Mouse (Mus musculus) spleen, postnatal 36 days (tissue): Measurements from ENCODE around the gene Mmrn2.

Experiments used
- DNase-seq, 2 experiments: peaks; one replicate each; pipeline ENCODE4 v3.0.0; 2022; ENCODE audit warnings: low spot score in 2 of 2, mixed read lengths in 1 of 2

Mmrn2 gene

DNA sequence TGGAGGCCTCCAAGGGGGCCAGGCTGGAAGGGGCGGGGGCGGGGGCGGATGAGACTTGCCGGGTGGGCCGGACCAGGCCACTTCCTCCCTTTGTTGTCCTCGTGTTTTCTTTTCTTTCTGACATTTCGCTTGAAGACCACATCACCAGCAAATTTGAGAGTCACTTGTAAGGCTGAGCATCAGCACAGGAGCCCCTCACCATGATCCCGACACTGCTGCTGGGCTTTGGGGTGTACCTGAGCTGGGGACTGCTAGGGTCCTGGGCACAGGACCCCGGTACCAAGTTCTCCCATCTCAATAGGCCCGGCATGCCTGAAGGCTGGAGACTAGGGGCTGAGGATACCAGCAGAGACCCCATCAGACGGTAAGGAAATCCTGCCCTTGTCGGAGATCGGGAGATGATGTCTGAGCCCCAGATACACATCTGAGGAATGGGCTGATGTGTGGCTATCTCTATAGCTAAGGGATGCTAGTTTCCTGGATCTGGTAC lies at the start of gene Mmrn2:
Mmrn2 (plus strand) TSS at position 51 of the 490 bp plus-strand sequence.
- no peak for DNase-seq

- DNase-seq = no peak
These were observed 48.7 kb upstream of the Mmrn2 start for GRCm38 (mm10) chr14:34326606-34327005.

DNA sequence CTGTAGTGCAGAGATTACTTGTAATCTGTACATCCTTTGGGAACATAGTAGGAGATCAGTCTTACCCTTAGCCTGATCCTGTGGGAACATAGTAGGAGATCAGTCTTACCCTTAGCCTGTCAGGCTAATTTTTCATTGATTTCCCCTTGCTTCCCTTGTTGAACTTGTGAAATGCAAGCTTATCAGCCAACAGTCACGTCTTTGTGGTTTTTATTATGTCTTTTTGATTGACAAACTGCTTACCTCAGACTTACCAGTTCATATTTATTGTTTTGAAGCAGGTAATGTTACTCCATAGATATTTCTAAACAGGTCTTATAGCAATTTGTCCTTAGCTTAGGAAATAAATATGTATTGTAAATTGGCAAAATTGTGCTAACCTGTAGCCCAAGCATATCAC lies 47.6 kb upstream of the Mmrn2 start:
- DNase-seq = no peak

GRCm38 (mm10) chr14:34330657-34331158 lies 44.6 kb upstream of the Mmrn2 start:
- DNase-seq = no peak

DNA sequence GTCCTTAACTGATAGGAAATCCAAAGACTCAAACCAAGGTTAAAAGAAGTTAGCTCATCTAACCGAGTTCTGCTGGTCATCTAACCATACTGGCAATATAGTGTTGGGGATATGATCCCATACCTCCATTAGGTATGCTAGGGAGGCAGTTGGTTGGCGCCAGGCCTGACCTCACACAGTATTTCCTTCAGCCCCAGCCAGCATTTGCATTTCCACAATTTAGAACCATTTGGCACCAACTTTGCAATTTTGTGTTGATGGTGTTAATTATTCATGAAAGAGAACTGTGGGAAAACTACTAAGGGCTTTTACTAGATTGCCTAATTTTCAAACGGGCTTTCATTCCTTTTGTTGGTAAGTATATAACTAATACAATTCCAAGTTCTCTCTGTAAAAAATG lies 43.4 kb upstream of the Mmrn2 start:
- no peak for DNase-seq

- no peak for DNase-seq
These were observed 42.8 kb upstream of the Mmrn2 start for GRCm38 (mm10) chr14:34332476-34332875.

DNA sequence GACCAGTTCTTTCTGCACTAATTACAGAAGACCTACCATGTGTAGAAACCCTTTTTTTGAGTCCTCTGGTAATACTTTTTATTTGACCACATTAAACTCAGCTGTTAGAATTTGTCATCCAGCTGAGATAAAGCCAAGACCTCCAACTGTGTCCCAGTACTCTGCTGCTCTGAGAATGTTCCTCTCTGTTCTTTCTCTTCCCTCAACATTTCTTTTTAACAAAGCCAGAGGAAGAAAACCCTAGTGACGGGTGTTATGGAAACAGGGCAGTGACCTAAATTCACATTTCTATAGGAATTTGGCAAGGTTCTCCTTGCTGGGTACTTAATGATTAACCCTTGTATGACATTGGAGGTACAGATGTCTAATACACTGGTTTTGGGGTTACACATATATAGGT lies 35.8 kb upstream of the Mmrn2 start:
- DNase-seq = no peak

DNA sequence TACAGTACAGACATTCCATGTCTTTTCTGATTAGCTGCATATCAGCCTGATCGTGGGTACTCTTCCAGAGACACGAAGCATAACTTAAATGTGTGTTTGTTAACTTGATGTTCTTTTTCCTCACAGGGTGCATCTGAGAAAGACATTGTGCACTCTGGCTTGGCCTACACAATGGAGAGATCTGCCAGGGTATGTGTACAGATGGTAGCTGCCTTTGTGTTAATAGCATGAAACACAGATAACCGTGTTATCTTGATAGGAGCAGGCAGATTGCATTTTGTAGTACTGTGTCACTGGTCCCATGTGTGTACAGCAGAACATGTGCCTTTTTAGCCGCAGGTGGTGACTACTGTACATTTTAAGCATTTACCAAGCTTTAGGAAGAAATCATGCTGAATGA lies 33.3 kb upstream of the Mmrn2 start:
- DNase-seq = no peak

DNA sequence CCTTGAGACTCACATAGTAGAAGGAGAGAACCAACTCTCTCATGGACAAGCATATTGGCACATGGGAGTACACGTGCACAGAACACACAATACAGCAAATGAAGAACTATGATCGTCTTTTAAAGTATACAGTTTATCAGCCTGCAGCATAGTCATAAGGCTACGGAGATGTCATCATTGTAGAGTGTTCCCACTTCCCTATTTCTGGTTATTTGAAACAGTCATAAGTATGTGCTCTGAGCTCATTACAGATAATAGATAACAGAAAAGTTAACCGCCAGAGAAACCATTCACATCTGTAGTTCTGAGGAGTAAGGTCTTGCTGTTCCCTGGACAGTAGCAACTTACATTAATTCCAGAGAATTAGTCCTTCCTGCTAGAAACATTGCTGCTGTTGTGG lies 32.2 kb upstream of the Mmrn2 start:
- no peak for DNase-seq

GRCm38 (mm10) chr14:34344361-34344760 lies 30.9 kb upstream of the Mmrn2 start:
- no peak for DNase-seq

GRCm38 (mm10) chr14:34345771-34346566 lies 29.3 kb upstream of the Mmrn2 start:
- DNase-seq = no peak

DNA sequence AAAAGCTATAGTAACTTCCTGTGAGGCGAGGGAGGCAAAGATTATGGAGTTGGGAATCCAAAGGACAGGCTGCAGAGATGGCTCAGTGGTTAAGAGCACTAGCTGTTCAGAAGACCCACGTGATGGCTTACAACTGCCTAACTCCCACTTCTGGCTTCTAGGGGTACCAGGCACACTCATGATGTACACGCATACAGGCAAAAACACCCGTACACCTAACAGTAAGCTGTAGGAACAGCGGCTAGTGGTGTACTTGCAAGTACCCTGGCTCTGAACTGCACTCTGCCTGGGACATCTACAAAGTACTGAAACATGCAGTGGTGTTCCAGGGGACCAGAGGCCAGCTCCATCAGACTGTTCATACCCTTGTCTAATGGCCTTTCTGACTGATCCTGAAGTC lies 28.2 kb upstream of the Mmrn2 start:
- DNase-seq = no peak

GRCm38 (mm10) chr14:34348301-34348700 lies 27.0 kb upstream of the Mmrn2 start:
- no peak for DNase-seq

GRCm38 (mm10) chr14:34349007-34349406 lies 26.3 kb upstream of the Mmrn2 start:
- no peak for DNase-seq

- no peak for DNase-seq
These were observed 23.6 kb upstream of the Mmrn2 start for GRCm38 (mm10) chr14:34351660-34352059.

DNA sequence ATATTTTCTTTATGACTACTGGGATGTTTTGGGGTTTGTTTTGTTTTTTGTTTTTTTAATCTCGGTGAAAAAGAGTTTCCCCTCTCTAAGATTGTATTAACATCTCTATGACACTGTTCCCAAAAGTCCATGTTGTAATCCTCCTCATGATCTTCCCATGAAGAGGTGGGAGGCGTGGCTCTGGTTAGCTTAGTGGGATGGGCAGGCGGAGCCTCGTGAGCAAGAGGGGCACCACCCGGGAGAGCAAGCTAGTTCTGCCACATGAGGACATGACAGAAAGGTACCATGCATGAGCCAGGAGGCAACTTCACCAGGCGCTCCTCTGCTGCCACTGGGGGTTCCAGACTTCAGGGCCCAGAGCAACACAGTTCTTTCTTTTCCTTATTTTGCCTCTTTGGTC lies 22.7 kb upstream of the Mmrn2 start:
- no peak for DNase-seq

- DNase-seq = no peak
These were observed 21.9 kb upstream of the Mmrn2 start for GRCm38 (mm10) chr14:34353326-34353725.

- DNase-seq = no peak
These were observed 20.8 kb upstream of the Mmrn2 start for GRCm38 (mm10) chr14:34354456-34354855.

- no peak for DNase-seq
These were observed 20.0 kb upstream of the Mmrn2 start, which contains the start of gene Fam25c for GRCm38 (mm10) chr14:34355301-34355700. Fam25c (minus strand) TSS chr14:34355433.

GRCm38 (mm10) chr14:34357671-34358455 lies 17.4 kb upstream of the Mmrn2 start:
- no peak for DNase-seq

- DNase-seq = no peak
These were observed 15.5 kb upstream of the Mmrn2 start for GRCm38 (mm10) chr14:34359676-34360244.

DNA sequence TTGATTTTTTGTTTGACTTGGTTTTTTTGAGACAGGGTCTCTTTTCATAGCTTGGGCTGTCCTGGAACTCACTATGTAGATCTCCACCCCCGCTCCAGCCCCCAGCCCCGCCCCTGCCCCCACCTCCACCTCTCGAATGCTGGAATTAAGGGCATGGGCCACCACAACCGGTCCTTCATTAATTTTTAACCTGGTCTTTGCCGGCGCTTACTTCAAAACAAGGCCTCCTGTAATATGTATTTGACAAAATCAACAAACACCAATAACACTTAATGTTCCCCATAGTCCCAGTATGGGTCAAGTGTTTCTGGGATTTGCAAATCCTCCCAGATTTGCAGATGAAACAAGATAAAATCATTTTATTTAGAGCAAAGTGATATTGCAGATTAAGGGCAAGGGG lies 15.0 kb upstream of the Mmrn2 start:
- no peak for DNase-seq
